Mouse (Mus musculus): ENCODE results near the gene Sema6b. TPM values are rescaled to one million over a fixed set of nuclear protein-coding genes. Genes with fewer than 3 reads are reported as not detected.

The Sema6b gene
- 17.3 and 18.0 TPM in 2 replicates for polyA plus RNA-seq (2015; fragmentation: Nextera tagmentation; extraction: Ambion mirVana)

DNA sequence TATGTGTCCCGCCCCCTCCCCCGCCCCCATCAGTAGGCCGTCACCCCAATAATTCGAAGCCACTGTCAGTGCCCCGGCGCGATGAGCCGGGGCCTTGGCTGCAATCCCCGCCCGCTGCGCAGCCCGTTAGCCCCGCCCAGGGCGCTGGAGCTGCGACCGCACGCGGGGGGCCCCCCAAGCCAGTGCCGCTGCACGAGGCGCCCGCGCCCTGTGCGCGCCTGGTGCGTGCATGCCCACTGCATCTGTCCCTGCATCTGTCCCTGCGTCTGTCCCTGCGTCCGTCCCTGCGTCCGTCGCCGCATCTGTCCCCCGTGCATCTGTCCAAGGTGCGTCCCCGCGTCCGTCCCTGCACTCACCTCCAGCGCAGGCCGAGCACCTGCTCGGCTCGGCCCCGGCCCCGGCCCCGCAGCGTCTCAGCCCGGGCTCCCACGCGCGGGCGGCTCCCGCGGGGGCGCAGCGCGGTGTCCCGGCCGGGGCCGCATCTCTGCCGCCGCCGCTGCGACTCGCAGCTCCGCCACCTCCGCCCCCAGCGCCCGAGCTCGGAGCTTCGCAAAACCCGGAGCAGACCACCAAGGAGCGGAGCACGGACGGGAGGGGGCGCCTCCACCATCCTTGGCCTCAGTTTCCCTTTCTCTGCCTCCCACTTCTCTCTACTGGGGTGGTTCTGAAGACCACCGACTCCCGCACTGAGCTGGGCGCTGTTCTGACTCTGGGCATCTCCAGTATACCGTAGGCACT lies at the start of gene Sema6b:
TSS of gene Sema6b (minus strand) at position 486 of the 738 bp plus-strand sequence.

DNA sequence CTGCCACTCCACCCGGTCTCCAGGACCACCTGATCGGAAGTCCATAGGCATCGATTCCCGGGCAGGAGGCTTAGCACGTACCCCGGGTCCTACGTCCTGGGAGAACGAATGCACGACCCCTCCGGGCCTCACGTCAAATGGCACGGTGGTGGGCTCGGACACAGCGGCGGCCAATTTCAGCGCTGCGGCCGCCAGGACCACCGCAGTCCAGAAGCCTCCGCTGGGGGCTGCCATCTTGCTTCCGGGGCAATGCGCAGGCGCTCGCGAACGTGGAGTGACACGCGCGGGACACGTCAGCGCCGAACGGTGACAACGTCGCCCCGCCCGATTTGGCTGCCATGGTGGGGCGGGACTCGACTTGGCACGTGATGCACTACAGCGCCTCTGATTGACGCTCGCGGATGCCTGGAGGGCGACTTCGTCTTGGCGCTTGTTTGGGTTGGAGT lies 43.5 kb upstream of the Sema6b start, which contains the start of gene Mydgf:
TSS of gene Mydgf (minus strand) at position 263 of the 446 bp plus-strand sequence.

DNA sequence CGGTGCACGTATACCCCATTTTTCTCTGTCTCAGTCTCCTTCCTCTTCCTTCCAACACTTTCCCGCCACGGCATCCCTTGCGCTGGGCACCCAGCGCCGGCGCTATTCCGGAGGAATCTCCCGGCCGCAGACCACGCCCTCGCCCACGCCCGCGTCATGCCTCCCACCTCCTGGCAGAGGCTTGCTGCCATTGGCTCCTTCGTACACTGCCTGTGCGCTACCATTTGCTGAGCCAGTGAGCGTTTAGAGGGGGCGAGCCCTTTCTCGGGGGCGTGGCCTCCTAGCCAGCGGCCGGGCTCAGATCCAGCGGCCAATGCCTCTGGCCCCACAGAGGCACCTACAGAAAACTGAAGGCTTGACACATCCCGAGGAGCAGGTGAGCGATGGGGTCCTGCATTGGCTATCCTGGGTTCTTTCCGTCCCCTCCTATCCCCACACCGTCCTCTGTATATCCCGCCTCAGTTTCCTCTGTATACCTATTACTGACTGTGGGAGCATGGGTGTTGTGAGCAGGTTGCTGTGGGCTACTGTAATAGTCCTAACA lies 22.2 kb upstream of the Sema6b start, which contains the start of gene Tnfaip8l1:
TSS of gene Tnfaip8l1 (plus strand) at position 247 of the 544 bp plus-strand sequence.

DNA sequence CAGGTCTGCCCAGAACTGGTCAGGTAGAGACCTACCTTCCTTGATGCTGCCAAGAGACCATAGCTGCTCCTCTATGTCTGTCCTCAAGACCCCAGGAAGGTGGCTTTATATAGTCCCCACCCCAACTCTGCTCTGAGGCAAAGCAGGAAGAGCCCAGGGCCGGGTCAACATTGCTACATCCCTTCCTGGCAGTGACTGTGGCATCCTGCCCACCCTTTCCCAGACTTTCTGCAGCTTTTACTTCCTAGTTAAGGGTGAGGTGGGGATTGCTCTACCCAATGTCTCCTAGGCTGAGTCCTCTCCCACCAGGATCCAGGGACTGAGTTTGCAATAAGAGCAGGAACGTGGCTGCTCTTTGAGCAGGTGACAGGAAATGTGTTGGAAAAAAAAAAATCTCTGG lies 18.3 kb downstream of the Sema6b start, which contains the start of gene Lrg1:
TSS of gene Lrg1 (minus strand) at position 176 of the 400 bp plus-strand sequence.

DNA sequence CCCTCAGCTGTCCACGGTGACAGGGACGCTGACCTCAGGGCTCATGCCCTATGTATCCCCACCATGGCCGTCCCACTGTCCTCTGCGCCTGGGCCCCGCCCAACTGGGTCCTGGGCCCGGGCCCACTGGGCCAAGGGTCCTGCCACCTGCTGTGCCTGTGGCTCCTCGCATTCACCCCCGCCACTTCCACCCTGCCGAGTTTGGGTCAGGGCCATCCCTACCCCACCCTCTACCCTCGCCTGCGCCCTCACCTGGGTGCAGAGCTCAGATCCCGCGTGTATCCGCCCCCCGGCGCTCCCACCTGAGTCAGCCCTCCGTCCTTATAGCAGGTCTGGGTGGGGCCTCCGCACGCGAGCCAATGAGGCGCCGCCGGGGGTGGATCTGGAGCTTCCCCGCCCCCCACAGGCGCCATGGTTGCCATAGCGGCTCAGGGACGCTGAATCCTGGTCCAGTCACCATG lies 22.9 kb downstream of the Sema6b start, which contains the start of gene Plin5:
TSS of gene Plin5 (minus strand) at position 346 of the 460 bp plus-strand sequence.

DNA sequence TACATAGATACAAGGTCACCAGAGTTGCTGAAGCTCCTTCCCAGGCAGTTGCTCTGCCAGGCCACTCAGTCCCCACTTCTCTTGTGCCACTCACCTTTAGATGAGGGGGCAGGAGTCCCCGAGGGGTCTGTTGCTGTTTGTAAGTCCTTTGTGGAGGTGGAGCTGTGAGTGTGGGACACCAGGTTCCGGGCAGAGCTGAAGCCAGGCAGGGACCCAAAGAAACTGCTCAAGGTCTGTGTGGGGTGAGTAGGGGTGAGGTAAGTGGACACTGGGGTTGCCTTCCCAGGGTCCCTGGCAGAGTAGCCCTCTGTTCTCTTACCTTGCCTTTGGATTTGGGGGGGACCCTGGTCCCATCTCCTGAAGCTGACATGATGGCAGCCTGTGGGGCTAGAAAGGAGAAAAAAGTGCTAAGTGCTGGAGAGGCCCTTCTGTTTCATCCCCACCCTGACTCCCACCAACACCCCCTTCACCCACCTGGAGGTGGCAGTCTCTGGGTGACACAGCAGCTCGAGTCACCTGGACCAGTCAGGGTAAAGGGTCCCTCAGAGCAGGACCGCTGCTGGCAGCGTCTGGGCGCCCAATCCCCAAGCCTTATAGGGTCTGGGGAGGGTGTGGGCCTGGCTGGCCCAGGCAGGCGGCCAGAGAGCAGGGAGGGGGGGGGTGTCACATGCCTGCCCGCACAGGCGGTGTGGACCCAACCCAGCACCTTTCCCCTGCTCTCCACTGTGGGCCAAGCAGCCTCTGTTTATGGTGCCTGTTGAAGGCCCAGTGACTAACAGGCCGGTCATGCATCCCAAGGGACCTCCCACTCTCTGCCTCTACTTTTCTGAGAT lies 30.7 kb downstream of the Sema6b start, which contains the start of gene Plin4:
TSS of gene Plin4 (minus strand) at position 585 of the 833 bp plus-strand sequence.

DNA sequence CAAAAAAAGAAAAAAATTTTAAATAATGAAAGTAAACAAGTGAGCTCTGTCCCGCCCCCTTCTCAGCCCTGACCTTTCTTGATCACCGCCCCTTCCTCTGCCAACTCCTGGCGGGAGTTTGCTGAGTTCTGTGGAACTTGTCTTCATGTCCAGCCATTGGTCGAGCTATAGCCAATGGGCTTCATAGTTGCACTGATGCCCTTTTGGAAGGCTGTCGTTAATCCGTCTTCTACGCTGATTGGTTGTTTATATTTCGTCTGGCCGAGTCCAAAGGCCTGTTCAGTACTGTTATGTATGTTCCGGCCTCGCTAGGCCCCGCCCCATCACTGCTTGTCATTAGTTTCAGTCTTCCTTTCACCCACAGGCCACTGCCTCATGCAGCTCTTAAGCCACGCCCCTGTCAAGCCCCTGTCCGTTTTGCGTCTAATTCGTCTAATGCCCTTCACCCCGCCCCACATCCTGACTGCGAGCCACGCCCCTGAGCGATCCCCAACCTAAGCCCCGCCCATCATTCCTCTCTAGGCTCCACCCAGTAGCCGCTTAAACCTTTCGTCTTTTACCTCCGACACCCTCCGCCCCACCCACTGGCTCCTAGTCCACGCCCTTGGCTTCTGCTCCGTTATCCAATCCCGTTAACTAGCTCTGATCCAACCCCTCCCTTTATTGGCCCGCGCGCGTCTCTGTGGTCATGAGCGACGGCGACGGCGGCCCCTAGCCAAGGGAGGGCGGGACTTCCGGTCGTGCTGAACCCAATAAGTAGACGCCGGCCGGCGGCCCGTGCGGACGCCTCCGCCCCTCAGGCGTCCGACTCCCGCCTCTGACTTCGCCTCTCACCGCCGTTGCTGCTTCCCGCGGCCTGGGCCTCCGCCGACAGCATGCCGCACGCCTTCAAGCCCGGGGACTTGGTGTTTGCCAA lies 61.0 kb downstream of the Sema6b start, which contains the start of gene Hdgfl2:
TSS of gene Hdgfl2 (plus strand) at position 755 of the 916 bp plus-strand sequence.

DNA sequence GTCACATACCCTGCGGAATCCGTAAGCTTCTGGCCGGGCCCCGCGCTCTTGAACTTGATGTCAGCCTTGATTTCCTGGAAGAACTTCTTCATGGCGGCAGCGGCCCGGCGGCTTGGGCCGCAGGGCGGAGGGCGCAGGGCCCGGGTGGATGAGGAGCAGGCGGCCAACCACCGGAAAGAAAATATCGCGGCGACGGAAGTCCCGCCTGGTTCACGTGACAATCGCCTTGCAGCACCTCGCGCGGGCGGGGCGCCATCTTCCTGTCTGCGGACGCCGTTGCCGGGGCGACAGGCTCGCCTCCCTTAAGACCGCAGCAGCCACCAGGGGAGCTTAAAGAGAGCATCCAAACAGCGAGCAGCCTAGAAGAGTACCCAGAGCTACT lies 65.3 kb downstream of the Sema6b start, which contains the start of gene Ubxn6:
TSS of gene Ubxn6 (minus strand) at position 202 of the 382 bp plus-strand sequence.

Small RNA genes within 50 kb of the gene (microRNA-seq; reads per million reads assigned to microRNA genes)
- gene Gm44397 = not detected

Other genes with a start within 250 kb of the Sema6b start
- 11.0 and 13.5 TPM in 2 replicates for gene Zfp959, start 248.2 kb downstream of the Sema6b start, polyA plus RNA-seq (2015; fragmentation: Nextera tagmentation; extraction: Ambion mirVana)
- gene Zfp119b, start 190.8 kb downstream of the Sema6b start, polyA plus RNA-seq (2015; fragmentation: Nextera tagmentation; extraction: Ambion mirVana) = 7.6 and 7.7 TPM in 2 replicates
- gene Ebi3, start 187.7 kb downstream of the Sema6b start, polyA plus RNA-seq (2015; fragmentation: Nextera tagmentation; extraction: Ambion mirVana) = 8.1 and 8.7 TPM in 2 replicates
- 16.2 and 16.8 TPM in 2 replicates for gene Yju2, start 181.2 kb downstream of the Sema6b start, polyA plus RNA-seq (2015; fragmentation: Nextera tagmentation; extraction: Ambion mirVana)
- 154 and 192 TPM in 2 replicates for gene Shd, start 169.9 kb downstream of the Sema6b start, polyA plus RNA-seq (2015; fragmentation: Nextera tagmentation; extraction: Ambion mirVana)
- gene Fsd1, start 153.8 kb downstream of the Sema6b start, polyA plus RNA-seq (2015; fragmentation: Nextera tagmentation; extraction: Ambion mirVana) = 184 and 209 TPM in 2 replicates
- gene Stap2, start 134.8 kb downstream of the Sema6b start, polyA plus RNA-seq (2015; fragmentation: Nextera tagmentation; extraction: Ambion mirVana) = 3.7 and 5.4 TPM in 2 replicates
- gene Mpnd, start 134.6 kb downstream of the Sema6b start, polyA plus RNA-seq (2015; fragmentation: Nextera tagmentation; extraction: Ambion mirVana) = 109 and 145 TPM in 2 replicates
- 80.6 and 84.8 TPM in 2 replicates for gene Sh3gl1, start 103.7 kb downstream of the Sema6b start, polyA plus RNA-seq (2015; fragmentation: Nextera tagmentation; extraction: Ambion mirVana)
- 2.8 and 3.3 TPM in 2 replicates for gene Chaf1a, start 99.9 kb downstream of the Sema6b start, polyA plus RNA-seq (2015; fragmentation: Nextera tagmentation; extraction: Ambion mirVana)
- 64.8 and 72.3 TPM in 2 replicates for gene Ubxn6, start 65.3 kb downstream of the Sema6b start, polyA plus RNA-seq (2015; fragmentation: Nextera tagmentation; extraction: Ambion mirVana)
- 97.5 and 111 TPM in 2 replicates for gene Hdgfl2, start 60.7 kb downstream of the Sema6b start, polyA plus RNA-seq (2015; fragmentation: Nextera tagmentation; extraction: Ambion mirVana)
- gene Plin4, start 30.5 kb downstream of the Sema6b start, polyA plus RNA-seq (2015; fragmentation: Nextera tagmentation; extraction: Ambion mirVana) = 0.09 and 0.15 TPM in 2 replicates
- gene Plin5, start 22.7 kb downstream of the Sema6b start, polyA plus RNA-seq (2015; fragmentation: Nextera tagmentation; extraction: Ambion mirVana) = 3.1 and 3.5 TPM in 2 replicates
- gene Lrg1, start 18.3 kb downstream of the Sema6b start, polyA plus RNA-seq (2015; fragmentation: Nextera tagmentation; extraction: Ambion mirVana) = 0.37 and 1.8 TPM in 2 replicates
- 7.9 and 9.2 TPM in 2 replicates for gene Tnfaip8l1, start 22.1 kb upstream of the Sema6b start, polyA plus RNA-seq (2015; fragmentation: Nextera tagmentation; extraction: Ambion mirVana)
- 92.3 and 100 TPM in 2 replicates for gene Mydgf, start 43.6 kb upstream of the Sema6b start, polyA plus RNA-seq (2015; fragmentation: Nextera tagmentation; extraction: Ambion mirVana)
- gene Dpp9, start 78.6 kb upstream of the Sema6b start, polyA plus RNA-seq (2015; fragmentation: Nextera tagmentation; extraction: Ambion mirVana) = 18.7 and 21.4 TPM in 2 replicates
- 14.0 and 16.3 TPM in 2 replicates for gene Fem1a, start 116.5 kb upstream of the Sema6b start, polyA plus RNA-seq (2015; fragmentation: Nextera tagmentation; extraction: Ambion mirVana)
- 1.3 and 1.8 TPM in 2 replicates for gene Ticam1, start 136.4 kb upstream of the Sema6b start, polyA plus RNA-seq (2015; fragmentation: Nextera tagmentation; extraction: Ambion mirVana)
- 16.5 and 18.8 TPM in 2 replicates for gene Plin3, start 152.5 kb upstream of the Sema6b start, polyA plus RNA-seq (2015; fragmentation: Nextera tagmentation; extraction: Ambion mirVana)
- not detected in 2 replicates for gene Arrdc5, start 159.9 kb upstream of the Sema6b start, polyA plus RNA-seq (2015; fragmentation: Nextera tagmentation; extraction: Ambion mirVana)
- 6.1 and 7.9 TPM in 2 replicates for gene Uhrf1, start 163.0 kb upstream of the Sema6b start, polyA plus RNA-seq (2015; fragmentation: Nextera tagmentation; extraction: Ambion mirVana)
- gene Kdm4b, start 185.7 kb upstream of the Sema6b start, polyA plus RNA-seq (2015; fragmentation: Nextera tagmentation; extraction: Ambion mirVana) = 37.5 and 43.7 TPM in 2 replicates